Mouse (Mus musculus): Measurements from ENCODE around the gene Nup214. TPM values are rescaled to one million over a fixed set of nuclear protein-coding genes. Genes with fewer than 3 reads are reported as not detected.
"Not testable (repeated sequence)": the region's sequence is repeated elsewhere in the genome, so short reads cannot be mapped to it uniquely, and the experiment has no call there.

The Nup214 gene
- polyA plus RNA-seq, 1 experiment from 2014 or later, result 55.1 TPM

GRCm38 (mm10) chr2:32008311-32008710, 34.1 kb downstream of the Nup214 start:
- WGBS, result 88% methylated on average over 2 of the region's 2 CpGs
- H3K4me1 ChIP-seq (replicated peaks), result no peaks in the 10 kb centered on the region
- no peaks in the 10 kb centered on the region for H3K9me3 ChIP-seq (replicated peaks)
- no peak overlapping the region for H3K9ac ChIP-seq
- no peak overlapping the region for H3K27ac ChIP-seq
- no peak overlapping the region for H3K4me3 ChIP-seq
- H3K4me2 ChIP-seq, result no peak overlapping the region
- ATAC-seq (replicated peaks; ENCODE audit: insufficient number of reproducible peaks, insufficient read depth, low FRiP score, low read depth), result no peak
- H3K36me3 ChIP-seq, result peaks cover 87% of the 10 kb centered on the region
- no peaks in the 10 kb centered on the region for H3K27me3 ChIP-seq

GRCm38 (mm10) chr2:32008716-32009115, 34.5 kb downstream of the Nup214 start:
- Histone ChIP-seq H3K36me3 (peaks cover 87% of the 10 kb centered on the region), H3K27ac (no peak overlapping the region), H3K27me3 (no peaks in the 10 kb centered on the region), H3K9me3 (replicated peaks) (no peaks in the 10 kb centered on the region), H3K4me2 (no peak overlapping the region), H3K9ac (no peak overlapping the region), H3K4me1 (replicated peaks) (no peaks in the 10 kb centered on the region), H3K4me3 (no peak overlapping the region)
- 90% methylated on average over 11 of the region's 11 CpGs for WGBS
- ATAC-seq (replicated peaks; ENCODE audit: insufficient number of reproducible peaks, insufficient read depth, low FRiP score, low read depth), result no peak

GRCm38 (mm10) chr2:32019704-32020103, 45.5 kb downstream of the Nup214 start:
- Histone ChIP-seq H3K9ac (no peak overlapping the region), H3K4me2 (no peak overlapping the region), H3K9me3 (replicated peaks) (no peaks in the 10 kb centered on the region), H3K36me3 (peaks cover 82% of the 10 kb centered on the region), H3K4me1 (replicated peaks) (no peaks in the 10 kb centered on the region), H3K27me3 (no peaks in the 10 kb centered on the region), H3K4me3 (no peak overlapping the region), H3K27ac (no peak overlapping the region)
- no peak for ATAC-seq (replicated peaks; ENCODE audit: insufficient number of reproducible peaks, insufficient read depth, low FRiP score, low read depth)
- 65% methylated on average over 4 of the region's 4 CpGs for WGBS

GRCm38 (mm10) chr2:32020229-32020628, 46.0 kb downstream of the Nup214 start:
- WGBS, result 89% methylated on average over 5 of the region's 5 CpGs
- Histone ChIP-seq H3K27ac (no peak overlapping the region), H3K4me1 (replicated peaks) (no peaks in the 10 kb centered on the region), H3K4me2 (no peak overlapping the region), H3K9ac (no peak overlapping the region), H3K27me3 (no peaks in the 10 kb centered on the region), H3K4me3 (no peak overlapping the region), H3K9me3 (replicated peaks) (no peaks in the 10 kb centered on the region), H3K36me3 (peaks cover 82% of the 10 kb centered on the region)
- no peak for ATAC-seq (replicated peaks; ENCODE audit: insufficient number of reproducible peaks, insufficient read depth, low FRiP score, low read depth)

GRCm38 (mm10) chr2:32024372-32024771, 50.1 kb downstream of the Nup214 start:
- ATAC-seq (replicated peaks; ENCODE audit: insufficient number of reproducible peaks, insufficient read depth, low FRiP score, low read depth), result no peak

DNA sequence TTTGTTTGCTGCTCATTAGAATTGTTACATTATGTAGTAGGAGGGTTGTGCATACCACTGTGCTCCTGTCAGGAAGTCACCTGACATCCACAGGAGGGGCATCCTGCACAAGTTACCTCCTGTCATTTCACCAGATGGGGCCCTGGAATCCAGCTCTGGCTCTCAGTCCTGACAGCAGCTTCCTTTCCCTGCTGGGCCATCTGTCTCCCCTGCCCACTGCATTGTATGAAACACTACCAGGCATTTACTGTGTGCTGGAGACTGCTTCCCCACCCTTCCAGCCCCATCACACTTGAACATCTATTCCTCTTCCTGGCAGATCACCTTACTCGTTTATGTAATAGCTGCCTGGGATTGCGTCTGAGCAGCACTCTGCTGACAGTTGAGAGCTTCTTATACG, 55.4 kb downstream of the Nup214 start:
- Histone ChIP-seq H3K4me3 (no peak overlapping the region), H3K4me2 (no peak overlapping the region), H3K27me3 (no peaks in the 10 kb centered on the region), H3K36me3 (peaks cover 74% of the 10 kb centered on the region), H3K9ac (no peak overlapping the region), H3K9me3 (replicated peaks) (no peaks in the 10 kb centered on the region), H3K27ac (no peak overlapping the region), H3K4me1 (replicated peaks) (no peaks in the 10 kb centered on the region; the same call in 1 of the 2 replicates)
- 60% methylated on average over 3 of the region's 3 CpGs for WGBS
- ATAC-seq (replicated peaks; ENCODE audit: insufficient number of reproducible peaks, insufficient read depth, low FRiP score, low read depth), result no peak

More at GRCm38 (mm10) chr2:32024372-32024771, 50.1 kb downstream of the Nup214 start:
- H3K9ac ChIP-seq, result no peak overlapping the region
- no peaks in the 10 kb centered on the region for H3K9me3 ChIP-seq (replicated peaks)
- no peak overlapping the region for H3K4me3 ChIP-seq
- no peak overlapping the region for H3K27ac ChIP-seq
- no peak overlapping the region for H3K4me2 ChIP-seq
- 89% methylated on average over 4 of the region's 4 CpGs for WGBS
- H3K27me3 ChIP-seq, result no peaks in the 10 kb centered on the region
- H3K4me1 ChIP-seq (replicated peaks), result no peaks in the 10 kb centered on the region
- peaks cover 74% of the 10 kb centered on the region for H3K36me3 ChIP-seq

DNA sequence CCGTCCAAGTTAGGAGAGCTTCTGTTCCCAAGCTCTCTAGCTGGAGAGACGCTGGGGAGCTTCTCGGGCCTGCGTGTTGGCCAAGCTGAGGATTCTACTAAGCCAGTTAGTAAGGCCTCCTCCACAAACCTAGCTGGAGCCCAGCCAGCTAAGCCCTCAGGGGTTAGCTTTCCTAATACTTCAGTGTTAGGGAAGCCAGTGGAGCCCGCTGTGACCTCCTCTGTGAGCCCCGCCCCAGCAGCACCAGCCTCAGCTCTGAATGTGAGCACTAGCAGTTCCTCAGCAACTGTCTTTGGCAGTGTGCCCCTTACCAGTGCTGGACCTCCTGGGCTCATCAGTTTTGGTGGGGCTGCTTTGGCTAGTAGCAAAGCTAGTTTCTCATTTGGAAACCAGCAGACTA, 59.2 kb downstream of the Nup214 start:
- peaks cover 55% of the 10 kb centered on the region for H3K36me3 ChIP-seq
- no peak for ATAC-seq (replicated peaks; ENCODE audit: insufficient number of reproducible peaks, insufficient read depth, low FRiP score, low read depth)
- H3K27ac ChIP-seq, result no peak overlapping the region
- peaks cover 2% of the 10 kb centered on the region for H3K4me1 ChIP-seq (replicated peaks)
- no peak overlapping the region for H3K4me3 ChIP-seq
- no peaks in the 10 kb centered on the region for H3K9me3 ChIP-seq (replicated peaks)
- H3K9ac ChIP-seq, result no peak overlapping the region
- 84% methylated on average over 6 of the region's 6 CpGs for WGBS
- H3K27me3 ChIP-seq, result no peaks in the 10 kb centered on the region
- H3K4me2 ChIP-seq, result no peak overlapping the region

DNA sequence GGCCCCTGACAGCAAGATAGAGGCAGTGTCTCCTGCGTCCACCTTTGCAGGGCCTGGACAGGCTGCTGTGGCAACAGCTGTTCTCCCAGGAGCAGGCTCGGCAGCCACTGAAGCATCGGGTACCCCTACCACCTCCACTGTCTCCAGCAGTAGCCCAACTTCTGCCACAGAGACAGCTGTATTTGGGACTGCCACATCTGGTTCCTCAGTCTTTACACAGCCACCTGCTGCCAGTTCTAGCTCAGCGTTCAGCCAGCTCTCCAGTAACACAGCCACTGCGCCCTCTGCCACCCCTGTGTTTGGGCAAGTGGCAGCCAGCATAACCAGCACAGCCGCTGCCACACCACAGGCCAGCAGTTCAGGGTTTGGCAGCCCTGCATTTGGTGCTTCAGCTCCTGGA, 60.0 kb downstream of the Nup214 start:
- H3K36me3 ChIP-seq, result peaks cover 52% of the 10 kb centered on the region
- H3K4me1 ChIP-seq (replicated peaks), result peaks cover 5% of the 10 kb centered on the region
- no peaks in the 10 kb centered on the region for H3K27me3 ChIP-seq
- H3K4me2 ChIP-seq, result no peak overlapping the region
- ATAC-seq (replicated peaks; ENCODE audit: insufficient number of reproducible peaks, insufficient read depth, low FRiP score, low read depth), result no peak
- no peak overlapping the region for H3K4me3 ChIP-seq
- no peaks in the 10 kb centered on the region for H3K9me3 ChIP-seq (replicated peaks)
- H3K9ac ChIP-seq, result no peak overlapping the region
- no peak overlapping the region for H3K27ac ChIP-seq
- WGBS, result 92% methylated on average over 6 of the region's 6 CpGs

- H3K4me3 ChIP-seq, result no peak overlapping the region
- H3K9ac ChIP-seq, result no peak overlapping the region
- WGBS, result 61% methylated on average over 6 of the region's 6 CpGs
- H3K4me1 ChIP-seq (replicated peaks), result peaks cover 5% of the 10 kb centered on the region
- H3K9me3 ChIP-seq (replicated peaks), result no peaks in the 10 kb centered on the region
- H3K27ac ChIP-seq, result peak overlapping the region; percentile 29
- no peak for ATAC-seq (replicated peaks; ENCODE audit: insufficient number of reproducible peaks, insufficient read depth, low FRiP score, low read depth)
- no peaks in the 10 kb centered on the region for H3K27me3 ChIP-seq
- peaks cover 56% of the 10 kb centered on the region for H3K36me3 ChIP-seq
- no peak overlapping the region for H3K4me2 ChIP-seq
Measured at GRCm38 (mm10) chr2:32037279-32037858, 63.1 kb downstream of the Nup214 start.

DNA sequence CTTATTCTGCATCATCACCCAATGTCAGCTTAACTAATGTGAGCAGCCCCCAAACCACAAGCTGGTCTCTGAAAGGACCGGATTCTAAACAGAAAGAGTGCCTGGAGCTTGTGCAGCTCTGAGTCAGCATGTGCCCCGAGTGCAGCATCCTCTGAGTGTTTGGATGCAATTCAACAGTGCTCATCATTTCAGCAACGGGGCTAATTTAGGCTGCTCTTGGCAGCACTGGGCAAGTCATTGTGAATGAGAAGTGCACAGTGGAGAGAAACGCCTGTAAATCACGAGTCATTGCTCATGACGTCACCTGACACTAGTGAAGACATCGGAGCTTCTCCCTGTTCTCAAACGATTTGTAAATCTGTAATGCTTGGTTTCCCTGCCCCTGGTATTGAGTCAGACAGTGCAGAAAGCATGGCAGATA, 64.4 kb downstream of the Nup214 start:
- H3K27ac ChIP-seq, result peak overlapping the region; percentile 44
- 49% methylated on average over 8 of the region's 8 CpGs for WGBS
- H3K4me2 ChIP-seq, result no peak overlapping the region
- no peaks in the 10 kb centered on the region for H3K9me3 ChIP-seq (replicated peaks)
- H3K9ac ChIP-seq, result no peak overlapping the region
- peaks cover 53% of the 10 kb centered on the region for H3K36me3 ChIP-seq
- no peaks in the 10 kb centered on the region for H3K27me3 ChIP-seq
- H3K4me1 ChIP-seq (replicated peaks), result peaks cover 5% of the 10 kb centered on the region
- ATAC-seq (replicated peaks; ENCODE audit: insufficient number of reproducible peaks, insufficient read depth, low FRiP score, low read depth), result 0 out of 2 replicates have a peak, but pooled peaks have one; percentile 41
- H3K4me3 ChIP-seq, result no peak overlapping the region

DNA sequence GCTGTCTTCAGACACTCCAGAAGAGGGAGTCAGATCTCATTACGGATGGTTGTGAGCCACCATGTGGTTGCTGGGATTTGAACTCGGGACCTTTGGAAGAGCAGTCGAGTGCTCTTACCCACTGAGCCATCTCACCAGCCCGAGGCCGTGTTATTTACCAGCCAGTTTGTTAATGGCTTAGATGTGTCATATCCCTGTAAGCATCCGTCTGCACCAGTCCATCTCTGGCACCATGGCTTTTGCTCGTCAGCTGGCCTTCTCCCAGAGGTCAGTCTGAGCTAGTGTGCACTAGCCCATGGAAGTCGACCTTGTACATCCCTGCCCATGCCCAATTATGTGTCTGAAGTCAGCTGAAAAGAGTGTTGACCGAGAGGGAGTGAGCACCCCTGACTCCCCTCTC, 66.4 kb downstream of the Nup214 start:
- H3K36me3 ChIP-seq, result peaks cover 42% of the 10 kb centered on the region
- H3K9ac ChIP-seq; H3K27ac ChIP-seq; H3K4me3 ChIP-seq; H3K4me2 ChIP-seq; H3K9me3 ChIP-seq (replicated peaks); ATAC-seq (replicated peaks; ENCODE audit: insufficient number of reproducible peaks, insufficient read depth, low FRiP score, low read depth); H3K27me3 ChIP-seq: not testable (repeated sequence)
- WGBS, result 94% methylated on average over 9 of the region's 9 CpGs
- H3K4me1 ChIP-seq (replicated peaks), result peaks cover 18% of the 10 kb centered on the region

GRCm38 (mm10) chr2:32041087-32041486, 66.9 kb downstream of the Nup214 start:
- peaks cover 22% of the 10 kb centered on the region for H3K4me1 ChIP-seq (replicated peaks)
- peaks cover 46% of the 10 kb centered on the region for H3K36me3 ChIP-seq
- H3K27me3 ChIP-seq, result no peaks in the 10 kb centered on the region
- no peak overlapping the region for H3K4me3 ChIP-seq
- no peak overlapping the region for H3K4me2 ChIP-seq
- no peaks in the 10 kb centered on the region for H3K9me3 ChIP-seq (replicated peaks)
- ATAC-seq (replicated peaks; ENCODE audit: insufficient number of reproducible peaks, insufficient read depth, low FRiP score, low read depth), result no peak
- H3K27ac ChIP-seq, result no peak overlapping the region
- no peak overlapping the region for H3K9ac ChIP-seq
- WGBS, result 87% methylated on average over 2 of the region's 2 CpGs
